18 mouse cellular contexts compared by ENCODE assay signal in genomic region chr17:70294106-70294505, GRCm38 (mm10).
DNase-seq lines count a peak whose midpoint lies in the region; ATAC-seq and TF ChIP-seq lines count a peak whose summit lies in the region.
"Had no signal": no experiment of that assay in that cellular context is flagged by ENCODE, and none has a peak within 500 bp of the region (broad histone marks: within the 10 kb centered on the region; RNA-seq: fewer than 3 reads in every experiment).

No protein-coding gene starts in this region.

- DNase-seq in left cerebral cortex, postnatal 14 days (ENCODE audit: low spot score in 2 of 2): peak; percentile 60 to 69
- DNase-seq in left cerebral cortex, postnatal 36 days (ENCODE audit: low spot score in 2 of 2): no peak
- DNase-seq in brain, embryonic 14.5 days (ENCODE audit: low read depth): peak; percentile 72
- peak; percentile 34 to 41 for DNase-seq in layer of hippocampus, postnatal 10 days (ENCODE audit: low spot score in 2 of 2)
- DNase-seq in urinary bladder, postnatal 14 days (ENCODE audit: low spot score): no peak
- DNase-seq in heart, adult 11 months: no peak
- DNase-seq: cerebellum, adult 11-12 months; heart, postnatal 36 days; kidney, adult 2 months; kidney, postnatal 4 days; liver; liver, postnatal 0 days; spleen, adult 18-20 months had no signal

- H3K4me3 ChIP-seq in forebrain, embryonic 16.5 days (replicated peaks; ENCODE audit: low read length): no peak overlapping the region
- H3K4me3 ChIP-seq: heart, embryonic 12.5 days; stomach, embryonic 15.5 days had no signal

- no peak for TF ChIP-seq CTCF in brain, embryonic 14.5 days (IDR thresholded peaks at IDR 0.05; ENCODE audit: borderline replicate concordance, extremely low read depth, insufficient read depth, insufficient read length)

- H3K4me1 ChIP-seq in forebrain, embryonic 16.5 days (replicated peaks; ENCODE audit: control insufficient read depth, insufficient read depth, low read length): peaks cover 6% of the 10 kb centered on the region
- H3K4me1 ChIP-seq: heart, embryonic 12.5 days; stomach, embryonic 15.5 days had no signal

- intact Hi-C loops in left cerebral cortex, postnatal 14 days (cut with DNase I): no loop called here
- intact Hi-C loops in left cerebral cortex, postnatal 36 days (cut with DNase I): no loop called here

- no peaks in the 10 kb centered on the region for H3K36me3 ChIP-seq in forebrain, embryonic 16.5 days (ENCODE audit: control insufficient read depth, insufficient read depth)
- H3K36me3 ChIP-seq: G1E; heart, embryonic 12.5 days; stomach, embryonic 15.5 days had no signal

- H3K4me2 ChIP-seq in forebrain, embryonic 16.5 days (ENCODE audit: low read length): no peak overlapping the region
- H3K4me2 ChIP-seq: heart, embryonic 12.5 days; stomach, embryonic 15.5 days had no signal

- no peaks in the 10 kb centered on the region for H3K27me3 ChIP-seq in forebrain, embryonic 16.5 days (replicated peaks; ENCODE audit: control insufficient read depth, insufficient read depth, low read length)
- H3K27me3 ChIP-seq: heart, embryonic 12.5 days; stomach, embryonic 15.5 days had no signal

- H3K9me3 ChIP-seq in forebrain, embryonic 16.5 days (ENCODE audit: control insufficient read depth, low read length): no peaks in the 10 kb centered on the region
- H3K9me3 ChIP-seq: stomach, embryonic 15.5 days had no signal

- TF ChIP-seq POLR2A in brain, embryonic 14.5 days (IDR thresholded peaks at IDR 0.05; ENCODE audit: borderline replicate concordance, extremely low read depth, insufficient read depth, insufficient read length, poor library complexity, severe bottlenecking): no peak

- no peak overlapping the region for H3K9ac ChIP-seq in forebrain, embryonic 16.5 days (replicated peaks; ENCODE audit: low read depth, low read length)
- H3K9ac ChIP-seq: heart, embryonic 12.5 days; liver, postnatal 0 days; stomach, embryonic 15.5 days had no signal

- no peak overlapping the region; the same call in 1 of the 2 replicates for H3K27ac ChIP-seq in forebrain, embryonic 16.5 days (ENCODE audit: low read length)
- H3K27ac ChIP-seq: stomach, embryonic 15.5 days had no signal

- WGBS in forebrain, embryonic 16.5 days: 58% methylated on average over 7 of the region's 7 CpGs

- ATAC-seq in forebrain, embryonic 16.5 days: peak; percentile 88
- ATAC-seq: CD4-positive, CD25-positive, alpha-beta regulatory T cell, adult 4 months; liver, postnatal 0 days had no signal

Comparison
In these comparisons a context has a peak if more than half of its experiments do, and no peak if none do; other contexts are left out.
1. DNase-seq: peak in left cerebral cortex, postnatal 14 days (2 of 2), brain, embryonic 14.5 days (single experiment) and layer of hippocampus, postnatal 10 days (2 of 2); none in left cerebral cortex, postnatal 36 days (0 of 2), urinary bladder, postnatal 14 days (single experiment) and heart, adult 11 months (single experiment).